Mouse (Mus musculus) left cerebral cortex, adult 8-10 months (tissue): ENCODE results near the gene Fam240b. TPM values are rescaled to one million over a fixed set of nuclear protein-coding genes. Genes with fewer than 3 reads are reported as not detected.
"Not testable (repeated sequence)": the region's sequence is repeated elsewhere in the genome, so short reads cannot be mapped to it uniquely, and the experiment has no call there.

Source experiments
- DNase-seq, 2 experiments: peaks; one replicate each; pipeline ENCODE4 v3.0.0; 2022; ENCODE audit warnings: low spot score in 2 of 2
- total RNA-seq, 4 experiments: library from RNA; stranded (reverse); gene quantifications; 2 replicates each; pipeline ENCODE4 v1.2.4; 2022

Fam240b gene
- total RNA-seq, result not detected

GRCm38 (mm10) chr13:64497692-64498091 is at the start of gene Fam240b:
Gene Fam240b, minus strand, starts transcription at chr13:64497792.
- no peak for DNase-seq

- no peak for DNase-seq
Observed at GRCm38 (mm10) chr13:64530139-64530538, 32.5 kb upstream of the Fam240b start.

- peak in 1 of 2 experiments; percentile 32 for DNase-seq
Observed at GRCm38 (mm10) chr13:64526515-64527285, 29.1 kb upstream of the Fam240b start.

DNA sequence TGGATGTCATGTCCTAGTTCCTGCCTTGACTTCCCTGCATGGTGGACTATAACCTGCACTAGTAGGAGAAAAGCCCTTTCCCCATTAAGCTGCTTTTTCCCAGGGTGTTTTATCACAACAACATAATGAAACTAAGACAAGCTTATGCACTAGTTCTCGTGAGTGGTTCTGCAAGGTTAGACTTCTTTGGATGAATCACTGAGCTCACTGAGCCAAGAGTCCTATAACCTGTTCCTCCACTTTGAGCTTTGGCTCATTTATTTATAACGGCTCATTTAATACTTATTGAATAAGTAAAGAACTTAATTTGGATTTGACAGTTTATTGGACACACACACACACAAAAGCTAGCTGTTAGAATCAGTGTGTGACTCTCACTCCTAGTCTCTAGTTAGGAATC is 16.7 kb upstream of the Fam240b start:
- DNase-seq, result no peak

DNA sequence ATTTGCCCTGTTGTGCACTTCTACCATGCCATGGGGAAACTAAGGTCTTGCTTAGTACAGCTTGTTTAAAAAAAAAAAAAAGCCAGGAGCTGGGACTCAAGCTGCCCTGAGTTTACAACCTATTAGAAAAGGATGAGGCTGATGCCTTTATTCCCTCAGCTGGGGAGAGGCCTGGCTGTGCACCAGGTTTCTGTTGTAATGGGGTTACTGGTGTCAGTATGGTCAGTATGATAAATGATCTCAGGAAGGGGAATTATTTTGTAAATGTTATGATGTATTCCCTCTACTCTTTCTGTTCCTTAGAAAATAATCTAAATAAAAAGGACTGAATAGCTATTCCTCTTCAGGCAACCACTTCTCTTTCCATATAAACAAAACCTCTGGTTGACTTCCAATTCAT is 14.0 kb upstream of the Fam240b start:
- no peak for DNase-seq

- no peak for DNase-seq
Observed at GRCm38 (mm10) chr13:64507361-64507760, 9.8 kb upstream of the Fam240b start.

DNA sequence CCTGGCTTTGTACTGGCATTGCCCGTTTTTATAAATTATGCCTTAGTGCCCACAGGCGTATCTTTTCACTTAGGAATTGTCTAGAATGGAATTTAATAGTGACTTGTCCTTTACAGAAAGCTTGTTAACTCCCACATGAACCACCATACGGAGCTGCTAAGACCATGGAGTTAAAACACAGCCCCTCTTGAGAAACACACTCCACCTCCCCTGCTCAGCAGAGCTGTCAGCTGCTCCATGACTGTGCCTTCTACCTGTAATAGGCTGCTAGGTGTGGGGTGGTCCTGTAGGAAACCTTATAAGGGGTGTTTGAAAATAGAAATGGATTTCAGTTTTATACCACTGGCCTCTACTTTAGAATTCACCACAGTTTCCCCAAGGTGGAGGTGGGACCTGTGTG is 5.2 kb upstream of the Fam240b start:
- no peak for DNase-seq

GRCm38 (mm10) chr13:64493586-64493985 is 4.0 kb downstream of the Fam240b start:
- DNase-seq, result no peak

DNA sequence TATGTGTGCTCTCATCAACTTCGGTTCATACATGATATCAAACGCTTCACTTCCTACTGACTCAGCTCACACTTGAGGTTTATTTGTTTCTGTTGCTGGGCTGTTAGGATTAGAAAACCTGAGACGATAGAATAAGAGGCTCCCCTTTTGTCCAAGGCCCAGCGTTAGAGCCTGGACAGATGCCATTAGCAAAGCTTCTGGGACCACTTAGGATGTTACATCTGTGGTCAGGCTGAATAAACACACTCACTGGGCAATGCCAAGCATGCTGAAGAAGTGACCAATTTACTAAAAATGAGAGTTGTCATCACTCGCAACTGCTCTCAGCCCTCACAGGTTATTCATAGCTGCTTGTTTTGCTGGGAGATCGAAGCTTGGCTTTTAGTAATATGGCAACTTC is 7.7 kb downstream of the Fam240b start:
- DNase-seq, result no peak

DNA sequence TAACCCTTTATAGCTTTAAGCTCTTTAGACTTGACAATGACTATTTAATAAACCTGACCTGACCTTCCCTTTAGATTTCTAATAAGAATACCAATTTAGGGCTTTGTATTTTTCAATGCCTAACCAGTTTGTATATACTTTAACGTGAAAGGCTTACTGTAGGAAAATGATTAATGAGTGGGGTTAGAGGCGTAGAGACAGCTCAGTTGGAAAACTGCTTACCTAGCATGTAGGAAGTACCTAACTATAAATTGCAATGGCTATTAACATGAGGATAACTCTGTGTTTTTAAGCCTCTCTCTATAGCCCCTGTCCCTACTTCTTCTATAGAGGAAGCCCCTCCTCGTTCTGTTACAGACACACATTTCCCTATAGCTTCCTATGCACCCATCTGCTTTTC is 17.6 kb downstream of the Fam240b start:
- no peak for DNase-seq

DNA sequence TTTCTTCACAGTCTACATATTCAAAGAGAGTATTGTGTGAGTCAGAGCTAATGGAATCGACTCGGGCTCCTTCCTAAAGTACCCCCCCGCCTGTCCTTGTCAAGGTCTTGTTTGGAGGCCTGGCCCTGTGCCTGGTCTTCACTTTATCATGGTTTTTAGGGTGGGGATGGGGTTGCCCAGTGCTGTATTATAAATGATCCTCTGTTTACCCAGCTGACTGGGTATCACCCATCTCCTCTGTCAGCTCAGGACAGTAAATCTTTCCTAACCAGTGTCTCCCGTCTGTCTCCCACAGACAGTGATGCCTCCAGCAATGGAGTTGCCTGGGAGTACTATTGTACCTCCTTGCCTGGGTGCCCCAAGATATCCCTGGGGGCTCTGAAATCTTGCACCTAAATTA is 19.6 kb downstream of the Fam240b start:
- no peak for DNase-seq

GRCm38 (mm10) chr13:64467886-64468285 is 29.7 kb downstream of the Fam240b start:
- DNase-seq, result no peak

DNA sequence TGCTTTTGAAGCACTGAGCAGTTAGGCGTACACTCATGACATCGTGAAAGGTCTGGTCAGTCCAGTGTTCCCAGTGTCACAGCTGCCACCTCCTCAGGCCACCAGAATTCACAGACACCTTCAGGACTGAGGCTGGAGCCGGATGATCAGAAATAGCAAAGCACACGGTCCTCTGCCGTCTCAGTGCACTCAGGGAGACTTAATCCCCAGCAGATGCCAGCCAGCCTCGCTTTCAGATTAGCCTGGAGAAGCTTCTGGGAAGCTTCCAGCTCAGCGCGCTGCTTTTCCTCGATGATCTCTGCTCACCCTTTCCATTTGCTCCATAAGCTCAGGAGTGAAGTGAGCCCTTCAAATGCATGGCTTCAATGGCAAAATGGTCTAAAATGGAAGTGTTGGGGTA is 32.4 kb downstream of the Fam240b start:
- DNase-seq, result no peak

DNA sequence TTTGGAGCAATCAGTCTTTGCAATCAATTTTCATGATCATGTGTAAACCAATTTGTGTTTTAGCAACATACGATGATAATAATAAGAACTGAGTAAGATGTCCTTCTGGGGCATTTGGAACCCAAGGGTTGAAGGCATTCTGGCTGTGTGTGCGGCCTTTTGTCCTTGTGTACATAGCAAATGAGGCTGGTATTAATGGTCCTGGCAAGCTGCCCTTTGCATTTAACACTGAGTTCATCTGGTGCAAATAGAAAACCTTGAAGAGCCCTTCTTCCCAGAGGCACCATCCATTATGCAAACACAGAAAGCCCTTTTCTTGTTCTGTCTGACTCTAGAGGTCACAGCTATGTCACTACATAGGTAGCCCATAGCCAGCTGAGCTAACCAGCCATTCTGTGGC is 35.0 kb downstream of the Fam240b start:
- no peak for DNase-seq

DNA sequence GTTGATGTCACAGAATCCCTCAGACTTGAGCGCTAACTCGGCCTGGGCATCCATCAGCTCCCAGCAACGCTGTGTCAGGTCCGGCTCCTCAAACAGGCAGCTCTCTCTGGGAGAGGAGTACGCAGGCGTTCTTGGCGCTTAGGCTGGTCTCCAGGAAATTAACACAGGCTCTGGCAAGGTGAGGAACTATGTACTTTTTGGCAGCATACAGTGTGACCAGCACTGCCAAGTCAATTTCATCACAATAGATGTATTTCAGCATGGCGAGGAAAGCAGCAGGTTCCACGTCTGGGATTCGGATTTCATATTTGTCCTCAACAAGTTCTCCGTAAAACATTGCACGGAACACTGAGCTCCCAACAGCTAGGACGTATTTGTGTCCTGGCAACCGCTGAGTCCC is 39.4 kb downstream of the Fam240b start:
- no peak for DNase-seq

GRCm38 (mm10) chr13:64457225-64457978 is 40.2 kb downstream of the Fam240b start:
- DNase-seq, result not testable (repeated sequence)

DNA sequence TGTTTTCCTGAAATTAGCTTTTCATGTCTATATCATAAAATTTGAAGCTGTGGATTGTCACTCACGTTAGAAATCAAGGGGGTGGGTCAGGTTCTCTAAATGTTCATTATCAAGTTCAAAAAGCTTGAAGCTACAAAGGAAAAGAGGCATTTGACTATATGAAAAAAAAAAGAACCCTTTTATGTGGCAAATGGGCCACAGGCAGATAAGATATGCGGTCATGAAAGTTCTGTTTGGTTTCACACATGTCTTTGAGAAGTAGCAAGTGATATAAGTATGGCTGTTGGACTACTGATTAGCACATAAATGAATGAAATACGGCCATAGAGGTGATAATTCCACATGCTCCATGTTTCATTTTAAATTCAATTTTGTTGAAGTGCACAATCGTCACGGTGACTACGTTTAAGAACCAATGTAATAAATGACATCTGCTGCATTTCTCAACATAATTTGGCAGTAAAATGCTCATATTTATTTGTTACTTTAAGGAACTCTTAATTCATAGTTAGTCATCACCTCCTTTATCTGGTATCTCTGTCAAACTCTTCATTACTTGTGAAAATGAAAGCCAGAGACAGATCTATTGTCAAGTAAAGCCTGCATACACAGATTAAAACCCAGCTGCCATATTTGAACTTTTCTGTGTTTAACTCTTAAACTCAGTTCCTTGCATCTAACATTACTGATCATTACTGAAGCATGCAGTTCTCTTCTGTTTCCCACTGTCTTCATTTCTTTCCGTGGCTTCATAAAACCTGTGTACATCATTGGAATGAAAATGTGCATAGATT is 47.4 kb downstream of the Fam240b start:
- no peak for DNase-seq

GRCm38 (mm10) chr13:64448729-64449128 is 48.9 kb downstream of the Fam240b start:
- DNase-seq, result no peak

GRCm38 (mm10) chr13:64447947-64448346 is 49.6 kb downstream of the Fam240b start:
- no peak for DNase-seq

DNA sequence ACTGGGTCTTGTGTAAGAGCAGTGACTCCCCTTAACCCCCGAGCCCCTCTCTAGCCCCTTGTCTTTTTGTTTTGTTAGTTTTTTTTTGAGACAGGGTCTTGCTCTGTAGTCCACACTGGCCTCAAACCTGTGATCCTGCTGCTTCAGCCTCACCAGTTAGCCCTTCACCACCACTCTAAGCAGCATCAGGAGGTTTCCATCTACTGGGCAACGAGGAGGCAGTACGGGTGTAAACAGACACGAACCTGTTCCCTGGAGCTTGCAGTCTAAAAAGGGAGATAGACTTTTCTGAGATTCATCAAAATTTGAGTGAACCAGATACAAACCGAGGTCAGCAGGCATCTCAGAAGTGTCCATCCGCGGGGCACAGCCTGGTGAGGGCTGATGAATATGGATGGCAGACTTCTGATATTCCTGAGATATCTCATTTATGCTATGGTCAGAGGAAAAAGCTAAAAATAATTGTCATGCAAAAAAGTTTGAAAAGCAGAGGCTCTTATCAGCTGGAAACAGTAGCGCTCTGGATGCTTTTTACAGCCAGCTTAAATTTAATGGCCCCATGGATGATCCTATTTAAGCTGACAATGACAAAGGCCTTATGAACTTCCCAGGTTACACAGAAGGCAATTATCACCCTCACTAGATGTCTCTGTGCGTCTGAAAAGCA is 52.2 kb downstream of the Fam240b start:
- no peak for DNase-seq

DNA sequence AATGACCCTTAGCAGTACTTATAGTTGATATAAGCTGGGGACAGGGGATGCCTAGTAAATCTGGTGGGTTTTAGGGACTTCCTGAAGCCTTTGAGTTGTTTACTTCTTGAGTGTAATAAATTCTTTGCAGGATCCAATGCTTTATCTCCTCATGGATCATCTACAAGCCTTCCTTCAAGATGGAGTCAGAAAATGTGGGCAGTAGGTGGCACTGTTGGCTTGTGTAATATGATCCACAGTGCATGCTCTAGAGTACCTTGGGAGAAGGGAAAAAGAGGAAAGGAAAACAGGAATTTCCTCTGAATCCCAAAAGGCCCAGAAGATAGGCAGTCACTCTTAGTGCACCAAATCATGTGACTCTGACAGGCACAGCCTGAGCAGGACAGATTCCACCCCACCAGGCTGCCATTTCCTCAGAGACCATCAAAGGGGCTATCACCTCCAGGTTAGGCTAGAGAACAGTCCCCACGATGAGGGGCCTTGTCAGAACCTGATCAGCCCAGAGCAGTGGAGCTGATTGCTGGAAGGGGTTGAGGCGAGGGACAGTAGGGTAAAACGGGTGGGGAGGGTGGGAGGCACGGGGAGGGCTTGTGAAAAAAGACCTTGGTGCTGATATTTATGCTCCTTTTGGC is 54.2 kb downstream of the Fam240b start:
- DNase-seq, result peak in 1 of 2 experiments; percentile 55
